Mouse (Mus musculus) embryo, embryonic 11 days (tissue): ENCODE measurements around the gene Stx2.
"Not testable (repeated sequence)": the region's sequence is repeated elsewhere in the genome, so short reads cannot be mapped to it uniquely, and the experiment has no call there.

Source experiments
- DNase-seq: peaks from one replicate; pipeline ENCODE4 v3.0.0-alpha.2; 2015

The Stx2 gene

GRCm38 (mm10) chr5:129009577-129009976 is 1.2 kb upstream of the Stx2 start:
- DNase-seq = no peak

GRCm38 (mm10) chr5:129008008-129008407 is 366 bp downstream of the Stx2 start:
- DNase-seq = no peak

- no peak for DNase-seq
These were observed 1.0 kb downstream of the Stx2 start for GRCm38 (mm10) chr5:129007105-129007957.

GRCm38 (mm10) chr5:129006031-129006788 is 2.2 kb downstream of the Stx2 start:
- no peak for DNase-seq

GRCm38 (mm10) chr5:129005416-129005815 is 3.0 kb downstream of the Stx2 start:
- DNase-seq = no peak

GRCm38 (mm10) chr5:129002571-129003011 is 5.8 kb downstream of the Stx2 start:
- DNase-seq = peak; percentile 8

- peak; percentile 40 for DNase-seq
These were observed 7.5 kb downstream of the Stx2 start for GRCm38 (mm10) chr5:129000706-129001468.

- DNase-seq = no peak
These were observed 21.0 kb downstream of the Stx2 start for GRCm38 (mm10) chr5:128987141-128987954.

- DNase-seq = no peak
These were observed 22.4 kb downstream of the Stx2 start for GRCm38 (mm10) chr5:128985946-128986345.

- no peak for DNase-seq
These were observed 23.8 kb downstream of the Stx2 start for GRCm38 (mm10) chr5:128984536-128984935.

GRCm38 (mm10) chr5:128981607-128982006 is 26.8 kb downstream of the Stx2 start:
- DNase-seq = peak; percentile 67

GRCm38 (mm10) chr5:128980857-128981256 is 27.5 kb downstream of the Stx2 start:
- no peak for DNase-seq

GRCm38 (mm10) chr5:128978957-128979356 is 29.4 kb downstream of the Stx2 start:
- no peak for DNase-seq

GRCm38 (mm10) chr5:128977466-128977865 is 30.9 kb downstream of the Stx2 start:
- not testable (repeated sequence) for DNase-seq

GRCm38 (mm10) chr5:128976266-128976665 is 32.1 kb downstream of the Stx2 start:
- peak; percentile 69 for DNase-seq

- DNase-seq = peak; percentile 84
These were observed 37.1 kb downstream of the Stx2 start for GRCm38 (mm10) chr5:128971298-128971697.

- no peak for DNase-seq
These were observed 37.5 kb downstream of the Stx2 start for GRCm38 (mm10) chr5:128970878-128971277.

- no peak for DNase-seq
These were observed 44.0 kb downstream of the Stx2 start for GRCm38 (mm10) chr5:128964353-128964752.

GRCm38 (mm10) chr5:128958916-128959315 is 49.5 kb downstream of the Stx2 start:
- DNase-seq = no peak

GRCm38 (mm10) chr5:128954371-128954770 is 54.0 kb downstream of the Stx2 start:
- DNase-seq = not testable (repeated sequence)

- peak; percentile 88 for DNase-seq
These were observed 54.9 kb downstream of the Stx2 start, which contains the start of gene Rimbp2 for GRCm38 (mm10) chr5:128953278-128954070. Gene Rimbp2 (minus strand): TSS chr5:128953486.
